Mouse (Mus musculus) G1E (cell line): ENCODE data around the gene Baz1a. TPM values are rescaled to one million over a fixed set of nuclear protein-coding genes. Genes with fewer than 3 reads are reported as not detected.

Experiments
- ATAC-seq: 2 replicates; pipeline ENCODE4 v1.8.0; 2016; ENCODE audit warnings: mild to moderate bottlenecking; ENCODE audit not compliant: insufficient number of reproducible peaks, poor library complexity, low FRiP score, severe bottlenecking; ENCODE audit errors: extremely low read depth
- DNase-seq: peaks from one replicate; pipeline ENCODE4 v3.0.0; 2012; ENCODE audit warnings: low spot score
- H3K27me3 ChIP-seq: 2 replicates; pipeline ENCODE4 v1.6.1; 2012; ENCODE audit warnings: mild to moderate bottlenecking, low read length, inconsistent platforms; ENCODE audit not compliant: insufficient read depth
- H3K36me3 ChIP-seq: replicated peaks from 2 replicates; pipeline ENCODE3; 2012; ENCODE audit warnings: mild to moderate bottlenecking, inconsistent platforms
- H3K4me1 ChIP-seq: 2 replicates; pipeline ENCODE4 v1.6.1; 2012; ENCODE audit warnings: low read depth, low read length, inconsistent platforms, mixed read lengths; ENCODE audit not compliant: insufficient read depth
- H3K4me3 ChIP-seq: 2 replicates; pipeline ENCODE4 v1.5.1; 2012; ENCODE audit warnings: low read depth, mild to moderate bottlenecking, inconsistent platforms, low read length, moderate library complexity, mixed read lengths
- H3K9me3 ChIP-seq: replicated peaks from 2 replicates; pipeline ENCODE4 v1.6.1; 2012; ENCODE audit warnings: inconsistent platforms
- CTCF ChIP-seq: IDR thresholded peaks from 2 replicates; pipeline ENCODE4 v1.5.1; 2012; ENCODE audit warnings: low read depth, low read length, inconsistent platforms, mixed read lengths
- GATA1 ChIP-seq: IDR thresholded peaks from 2 replicates; pipeline ENCODE4 v1.6.1; 2012; ENCODE audit warnings: borderline replicate concordance, low read length, inconsistent platforms, mixed read lengths
- GATA2 ChIP-seq: IDR thresholded peaks from 2 replicates; pipeline ENCODE4 v1.6.1; 2012; ENCODE audit warnings: low read depth, low read length, inconsistent platforms, borderline replicate concordance
- POLR2AphosphoS5 ChIP-seq: IDR thresholded peaks from 2 replicates; pipeline ENCODE4 v1.6.1; 2012; ENCODE audit warnings: low read depth, low read length, inconsistent platforms; ENCODE audit not compliant: insufficient replicate concordance
- TAL1 ChIP-seq: conservative IDR thresholded peaks from 2 replicates; pipeline ENCODE4 v1.6.1; 2012; ENCODE audit warnings: low read depth, low read length, inconsistent platforms, mixed read lengths
- polyA plus RNA-seq: library from polyadenylated mRNA; stranded (reverse); fragments of >175 nt; gene quantifications from 2 replicates; pipeline ENCODE4 v1.2.3, GENCODE M21; 2012
- total RNA-seq, 2 experiments: library from RNA; stranded (forward) in 1 of 2; stranded (reverse) in 1 of 2; fragments of 200-1000 nt in 1 of 2; fragments of >200 nt in 1 of 2; fragmentation: Nextera tagmentation in 1 of 2; gene quantifications; 2 replicates each; pipeline ENCODE4 v1.2.3; 2014 to 2017

Baz1a gene
- total and polyA plus RNA-seq, 3 experiments = 34.1 to 370 (median 174) TPM

DNA sequence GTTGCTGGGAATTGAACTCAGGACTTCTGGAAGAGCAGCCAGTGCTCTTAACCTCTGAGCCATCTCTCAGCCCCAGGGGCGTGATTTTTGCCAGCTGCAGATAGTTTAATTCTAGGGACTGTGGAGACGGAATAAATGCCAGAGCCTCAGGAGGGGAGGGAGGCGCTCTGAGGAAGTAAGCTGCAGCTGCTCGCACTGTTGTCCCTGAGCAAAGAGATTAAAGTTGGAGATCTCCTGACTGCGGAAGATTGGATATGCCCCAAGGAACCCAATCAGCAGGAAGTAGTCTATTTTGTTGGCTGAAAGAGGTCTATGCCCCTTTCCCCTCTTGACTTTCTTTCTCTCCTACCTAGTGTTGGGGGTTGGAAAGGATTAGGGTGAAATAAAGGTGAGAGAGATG lies 137.3 kb downstream of the Baz1a start:
- no peak for ATAC-seq

DNA sequence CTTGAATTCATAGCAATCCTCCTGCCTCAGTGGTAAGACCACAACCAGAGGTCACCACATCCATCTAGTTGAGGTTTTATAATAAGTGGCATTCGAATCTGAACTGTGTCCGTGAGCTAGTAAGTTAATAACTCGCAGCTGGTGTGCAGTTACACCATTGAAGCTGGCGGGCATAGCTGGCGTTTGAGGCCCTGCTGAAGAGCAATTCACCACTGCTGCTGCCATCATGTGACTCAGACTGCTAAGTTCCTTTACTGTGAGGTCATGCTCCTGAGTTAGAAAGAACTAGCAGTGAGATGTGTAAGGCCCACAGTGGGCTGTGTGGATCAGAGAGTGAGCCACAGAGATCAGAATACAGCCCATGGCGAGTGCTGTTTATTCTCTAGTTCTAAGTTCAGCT lies 139.4 kb downstream of the Baz1a start:
- Histone ChIP-seq H3K9me3 (no peaks in the 10 kb centered on the region), H3K4me3 (no peak overlapping the region), H3K36me3 (no peaks in the 10 kb centered on the region), H3K4me1 (peaks cover 9% of the 10 kb centered on the region), H3K27me3 (peaks cover 28% of the 10 kb centered on the region)
- ATAC-seq (no peak), DNase-seq (no peak)
- TF ChIP-seq GATA1 = no peak
- TF ChIP-seq TAL1 = no peak
- TF ChIP-seq CTCF = no peak
- TF ChIP-seq POLR2AphosphoS5 = no peak
- no peak for TF ChIP-seq GATA2

More for the DNA sequence above, 137.3 kb downstream of the Baz1a start:
- no peak overlapping the region for H3K4me3 ChIP-seq
- TF ChIP-seq TAL1 (no peak), GATA1 (no peak), POLR2AphosphoS5 (no peak), CTCF (no peak), GATA2 (no peak)
- no peak for DNase-seq
- peaks cover 32% of the 10 kb centered on the region for H3K27me3 ChIP-seq
- H3K36me3 ChIP-seq = no peaks in the 10 kb centered on the region
- H3K4me1 ChIP-seq = peaks cover 11% of the 10 kb centered on the region
- no peaks in the 10 kb centered on the region for H3K9me3 ChIP-seq

DNA sequence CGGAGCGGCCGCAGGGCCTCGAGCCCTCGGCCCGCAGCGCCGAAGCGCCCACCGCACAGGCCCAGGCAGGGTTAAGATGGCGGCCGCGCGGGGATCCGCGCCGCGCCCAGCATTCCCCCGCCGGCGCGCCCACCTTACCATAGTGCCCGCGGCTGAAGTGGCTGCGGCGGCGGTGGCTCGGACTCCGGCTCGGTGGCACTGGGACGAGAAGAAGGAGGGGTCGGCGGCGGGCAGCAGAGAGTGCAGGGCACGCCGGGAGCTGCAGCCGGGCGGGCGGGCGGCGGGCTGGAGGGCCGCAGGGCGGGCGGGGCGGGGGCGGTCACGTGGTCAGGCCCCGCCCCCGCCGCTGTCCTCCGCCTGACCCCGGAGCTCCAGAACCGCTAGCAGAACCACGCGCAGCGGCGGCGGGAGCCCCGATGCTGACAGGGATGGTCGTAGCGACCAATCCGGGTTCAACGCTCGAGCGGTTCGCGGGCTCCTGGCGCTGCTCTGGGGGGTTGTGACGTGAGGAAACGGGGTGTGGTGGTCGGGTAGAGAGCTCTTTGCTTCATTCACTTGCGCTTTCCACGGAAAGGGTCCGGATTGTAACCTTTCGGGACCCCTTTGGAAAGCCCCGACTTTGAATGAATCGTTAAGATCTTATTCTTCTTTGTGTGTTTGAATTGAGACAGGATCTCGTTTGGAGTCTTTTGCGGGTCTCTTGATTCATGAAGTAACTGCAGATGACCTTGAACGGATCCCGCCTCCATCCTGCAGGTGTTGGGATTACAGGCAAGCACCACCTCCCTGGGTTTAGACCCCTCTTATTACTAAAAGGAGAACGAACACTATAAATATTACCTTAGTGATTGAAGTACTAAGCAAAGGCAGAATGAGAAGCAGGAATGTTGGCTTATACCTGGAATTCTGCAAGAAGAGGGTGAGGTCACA lies 151.3 kb downstream of the Baz1a start, which contains the start of gene Cfl2:
Gene Cfl2 (minus strand): TSS at position 272 of the 930 bp plus-strand sequence.
- peaks cover 21% of the 10 kb centered on the region for H3K4me1 ChIP-seq
- ATAC-seq (peak; percentile 67), DNase-seq (peak; percentile 84)
- no peaks in the 10 kb centered on the region for H3K27me3 ChIP-seq
- peak within 1 kb of the TSS; percentile 88 for H3K4me3 ChIP-seq
- H3K9me3 ChIP-seq = peaks cover 7% of the 10 kb centered on the region
- TF ChIP-seq CTCF = 0 out of 2 replicates have a peak, but pooled peaks have one; percentile 1
- no peak for TF ChIP-seq POLR2AphosphoS5
- H3K36me3 ChIP-seq = peaks cover 20% of the 10 kb centered on the region

DNA sequence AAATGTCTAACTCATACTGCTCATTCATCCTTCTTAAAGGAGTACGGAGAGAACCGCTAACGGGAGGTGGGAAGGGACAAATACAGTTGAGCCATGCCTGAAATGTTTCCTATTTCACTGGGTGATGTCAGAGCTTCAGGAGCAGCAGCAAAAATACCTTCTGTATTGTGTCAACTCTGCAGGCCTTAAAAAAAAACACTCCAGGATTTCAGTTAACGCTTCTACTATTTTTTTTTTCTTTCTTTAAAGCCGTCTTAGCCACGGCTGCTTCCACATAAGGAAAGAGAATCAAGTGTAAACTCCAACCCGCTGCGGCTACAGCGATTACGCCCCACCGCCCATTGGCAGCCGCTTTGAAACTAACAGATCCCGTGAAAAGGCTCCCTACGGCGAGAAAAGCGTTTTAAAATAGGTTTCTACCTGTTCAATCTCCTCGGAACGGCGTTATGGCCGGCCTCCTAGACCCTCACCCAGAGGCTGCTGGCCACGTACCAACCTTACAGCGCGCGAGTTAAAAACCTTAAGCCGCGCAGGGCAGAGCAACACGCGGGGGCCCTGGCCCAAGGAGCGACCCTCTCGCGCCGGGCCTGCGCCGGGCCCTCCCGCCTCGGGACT lies 152.1 kb downstream of the Baz1a start:
- TF ChIP-seq CTCF = no peak
- no peak for TF ChIP-seq GATA2
- no peak for TF ChIP-seq GATA1
- TF ChIP-seq TAL1 = no peak
- TF ChIP-seq POLR2AphosphoS5 = no peak
- Histone ChIP-seq H3K9me3 (peaks cover 2% of the 10 kb centered on the region), H3K27me3 (no peaks in the 10 kb centered on the region), H3K4me3 (peak overlapping the region; percentile 88), H3K4me1 (peaks cover 21% of the 10 kb centered on the region), H3K36me3 (peaks cover 28% of the 10 kb centered on the region)
- DNase-seq (peak; percentile 50), ATAC-seq (0 out of 2 replicates have a peak, but pooled peaks have one; percentile 37)

DNA sequence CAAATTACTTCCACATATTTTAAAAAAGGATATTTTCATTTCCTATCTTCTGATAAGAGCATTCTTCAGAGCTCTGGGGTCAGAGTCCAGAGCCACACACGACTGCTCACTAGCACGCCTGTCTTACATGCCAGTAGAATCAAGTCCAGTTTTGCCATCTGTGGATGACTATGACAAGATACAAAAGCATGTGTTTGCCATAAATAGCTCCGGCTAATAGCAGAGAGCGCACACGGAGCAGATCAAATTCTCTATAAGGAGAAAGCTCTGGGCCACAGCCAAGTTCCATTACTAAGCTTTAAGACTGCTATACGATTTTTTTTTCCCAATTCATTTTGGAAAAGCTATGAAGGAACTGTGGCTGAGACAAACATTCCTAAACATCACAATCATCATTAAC lies 154.6 kb downstream of the Baz1a start:
- H3K36me3 ChIP-seq = peaks cover 42% of the 10 kb centered on the region
- no peak for DNase-seq
- H3K27me3 ChIP-seq = no peaks in the 10 kb centered on the region
- no peaks in the 10 kb centered on the region for H3K9me3 ChIP-seq
- no peak overlapping the region for H3K4me3 ChIP-seq
- TF ChIP-seq GATA1 (no peak), CTCF (no peak), POLR2AphosphoS5 (no peak), TAL1 (no peak), GATA2 (no peak)
- ATAC-seq = no peak
- peaks cover 23% of the 10 kb centered on the region for H3K4me1 ChIP-seq

DNA sequence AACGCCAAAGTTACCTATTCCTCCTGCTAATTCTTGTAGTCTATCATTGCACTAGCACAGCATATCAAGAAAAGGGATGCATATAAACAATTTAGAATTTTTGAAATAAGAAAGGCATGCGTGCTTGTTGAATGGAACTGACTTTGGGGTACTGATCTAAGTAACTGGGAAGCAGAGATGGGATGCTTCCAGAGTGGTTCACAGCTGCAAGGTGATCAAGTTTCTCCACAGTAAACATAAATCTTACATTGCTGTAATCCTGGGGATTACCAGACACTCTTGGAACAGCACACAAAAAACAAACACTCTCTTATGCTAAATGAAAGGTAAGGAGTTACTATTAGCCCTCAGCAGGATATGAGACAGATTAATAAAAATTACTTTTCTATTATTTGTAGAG lies 163.6 kb downstream of the Baz1a start:
- no peak for TF ChIP-seq TAL1
- no peak for TF ChIP-seq CTCF
- TF ChIP-seq GATA2 = no peak
- TF ChIP-seq GATA1 = no peak
- TF ChIP-seq POLR2AphosphoS5 = no peak
- H3K36me3 ChIP-seq = peaks cover 6% of the 10 kb centered on the region
- no peak overlapping the region for H3K4me3 ChIP-seq
- no peaks in the 10 kb centered on the region for H3K27me3 ChIP-seq
- peaks cover 4% of the 10 kb centered on the region; the same call in 1 of the 2 replicates for H3K4me1 ChIP-seq
- DNase-seq (no peak), ATAC-seq (no peak)
- no peaks in the 10 kb centered on the region for H3K9me3 ChIP-seq
